8 mouse cellular contexts compared by ENCODE assay signal in genomic region chr10:80752079-80752625, GRCm38 (mm10). TPM values are rescaled to one million over a fixed set of nuclear protein-coding genes. Genes with fewer than 3 reads are reported as not detected.
A peak's percentile ranks its signal among the peaks of the same experiment; 100 is the strongest.
DNase-seq lines count a peak whose midpoint lies in the region; ATAC-seq and TF ChIP-seq lines count a peak whose summit lies in the region.

No protein-coding gene starts in this region.

- no peak for TF ChIP-seq POLR2A in lung, adult 2 months (IDR thresholded peaks at IDR 0.05; ENCODE audit: borderline replicate concordance, extremely low read depth, low read depth, low read length)

- WGBS in intestine, embryonic 16.5 days, result 3% methylated on average over 6 of the region's 6 CpGs
- under 1% methylated on average over 6 of the region's 6 CpGs for WGBS in lung, adult 2 months

- no peak for TF ChIP-seq CTCF in lung, adult 2 months (IDR thresholded peaks at IDR 0.05; ENCODE audit: insufficient read depth, low read length)

- H3K9me3 ChIP-seq in intestine, embryonic 16.5 days (ENCODE audit: control insufficient read depth, low read length), result no peaks in the 10 kb centered on the region

- peak; percentile 72 for ATAC-seq in intestine, embryonic 16.5 days
- ATAC-seq in neutrophil, adult 5-6 weeks (ENCODE audit: extremely low read depth, insufficient number of reproducible peaks, low FRiP score, poor library complexity, severe bottlenecking), result peak; percentile 17; the same call in 1 of the 2 replicates

- H3K36me3 ChIP-seq in intestine, embryonic 16.5 days (ENCODE audit: control insufficient read depth, insufficient read depth, low read length), result no peaks in the 10 kb centered on the region

- peak overlapping the region; percentile 57 for H3K4me2 ChIP-seq in intestine, embryonic 16.5 days (ENCODE audit: low read depth, low read length)

- peak overlapping the region; percentile 20 for H3K9ac ChIP-seq in intestine, embryonic 16.5 days (ENCODE audit: low read depth, low read length)

- H3K4me1 ChIP-seq in intestine, embryonic 16.5 days (ENCODE audit: control insufficient read depth, insufficient read depth, low read length), result peaks cover 27% of the 10 kb centered on the region
- peaks cover 19% of the 10 kb centered on the region for H3K4me1 ChIP-seq in lung, adult 2 months (ENCODE audit: control insufficient read depth, insufficient read depth, low read length)

- peak; percentile 62 for DNase-seq in right cerebral cortex, postnatal 14 days
- DNase-seq in right cerebral cortex, adult 18-20 months, result no peak
- peak; percentile 83 for DNase-seq in embryo, embryonic 10 days (ENCODE audit: low spot score)
- peak; percentile 73 to 84 for DNase-seq in gastrocnemius, postnatal 4 days (ENCODE audit: low spot score in 2 of 2)
- DNase-seq in lung, adult 2 months, result peak; percentile 64
- DNase-seq in thymus, postnatal 4 days, result peak; percentile 89

- H3K27ac ChIP-seq in intestine, embryonic 16.5 days (ENCODE audit: low read length), result peak overlapping the region; percentile 87

- no peaks in the 10 kb centered on the region for H3K27me3 ChIP-seq in intestine, embryonic 16.5 days (replicated peaks; ENCODE audit: control insufficient read depth, insufficient read depth, low read length)

- H3K4me3 ChIP-seq in intestine, embryonic 16.5 days (ENCODE audit: low read length), result peak overlapping the region; percentile 41
- peak overlapping the region; percentile 23 for H3K4me3 ChIP-seq in lung, adult 2 months (replicated peaks; ENCODE audit: extremely low read depth, low read depth, low read length)

RNA-seq across cellular contexts. Expression of gene Dot1l, which starts 2.9 kb away (rescaled TPM):
- total RNA-seq in gastrocnemius, postnatal 4 days (2021), result 10 to 100 TPM; 50.5 to 61.2 TPM
- 9.5 and 9.7 TPM in 2 replicates for polyA plus RNA-seq in intestine, embryonic 16.5 days (2015; fragmentation: Nextera tagmentation; extraction: Ambion mirVana)
- 29.9 and 43.0 TPM in 2 replicates for polyA plus RNA-seq in lung, adult 2 months (2012; rRNA removed)
- total RNA-seq in neutrophil, adult 5-6 weeks (2017), result 18.0 and 21.4 TPM in 2 replicates

RNA-seq across cellular contexts. Expression of gene Ap3d1, which starts 10.1 kb away (rescaled TPM):
- 10 to 100 TPM; 52.1 to 58.7 TPM for total RNA-seq in gastrocnemius, postnatal 4 days (2021)
- 57.9 and 58.4 TPM in 2 replicates for polyA plus RNA-seq in intestine, embryonic 16.5 days (2015; fragmentation: Nextera tagmentation; extraction: Ambion mirVana)
- 111 and 136 TPM in 2 replicates for polyA plus RNA-seq in lung, adult 2 months (2012; rRNA removed)
- 142 and 173 TPM in 2 replicates for total RNA-seq in neutrophil, adult 5-6 weeks (2017)

RNA-seq across cellular contexts. Expression of gene Sf3a2, which starts 45.8 kb away (rescaled TPM):
- 10 to 100 TPM; 47.1 to 55.8 TPM for total RNA-seq in gastrocnemius, postnatal 4 days (2021)
- polyA plus RNA-seq in intestine, embryonic 16.5 days (2015; fragmentation: Nextera tagmentation; extraction: Ambion mirVana), result 62.3 and 63.0 TPM in 2 replicates
- 35.7 and 38.7 TPM in 2 replicates for polyA plus RNA-seq in lung, adult 2 months (2012; rRNA removed)
- 15.5 and 20.4 TPM in 2 replicates for total RNA-seq in neutrophil, adult 5-6 weeks (2017)

RNA-seq across cellular contexts. Expression of gene Plekhj1, which starts 46.3 kb away (rescaled TPM):
- 10 to 100 TPM; 41.7 to 43.0 TPM for total RNA-seq in gastrocnemius, postnatal 4 days (2021)
- polyA plus RNA-seq in intestine, embryonic 16.5 days (2015; fragmentation: Nextera tagmentation; extraction: Ambion mirVana), result 120 and 135 TPM in 2 replicates
- polyA plus RNA-seq in lung, adult 2 months (2012; rRNA removed), result 51.2 and 58.8 TPM in 2 replicates
- 50.4 and 52.8 TPM in 2 replicates for total RNA-seq in neutrophil, adult 5-6 weeks (2017)

RNA-seq across cellular contexts. Expression of gene Izumo4, which starts 50.2 kb away (rescaled TPM):
- total RNA-seq in gastrocnemius, postnatal 4 days (2021), result 1 to 10 TPM; 8.3 to 8.4 TPM
- polyA plus RNA-seq in intestine, embryonic 16.5 days (2015; fragmentation: Nextera tagmentation; extraction: Ambion mirVana), result 18.5 and 25.0 TPM in 2 replicates
- 61.9 and 70.8 TPM in 2 replicates for polyA plus RNA-seq in lung, adult 2 months (2012; rRNA removed)
- total RNA-seq in neutrophil, adult 5-6 weeks (2017), result 32.9 and 46.6 TPM in 2 replicates
